Mouse (Mus musculus) 3134 (cell line): ENCODE results near the gene Pwwp2b.

Experiments
- DNase-seq: peaks from one replicate; pipeline ENCODE4 v3.0.0-alpha.2; 2011; ENCODE audit warnings: low spot score; ENCODE audit not compliant: insufficient read length; ENCODE audit errors: extremely low read depth

Gene Pwwp2b

DNA sequence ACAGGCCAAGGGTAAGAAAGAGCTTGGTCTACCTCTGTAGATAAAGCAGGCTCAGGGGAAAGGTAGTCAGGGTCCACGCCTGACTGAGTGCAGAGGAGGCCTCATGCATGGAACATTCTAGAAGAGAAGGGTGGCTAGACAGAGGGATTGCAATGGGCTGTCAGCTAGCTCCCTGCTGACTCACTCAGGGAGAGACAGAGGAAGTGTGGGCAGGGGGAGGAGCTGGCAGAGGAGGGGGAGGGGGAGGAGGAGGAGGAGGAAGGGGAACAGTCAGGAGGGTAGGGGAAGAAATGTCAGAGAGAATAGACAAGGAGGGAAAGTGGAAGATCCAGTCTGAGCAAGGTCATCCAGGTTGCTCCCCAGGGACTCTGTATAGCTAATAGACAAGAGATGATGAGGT is 47.4 kb downstream of the Pwwp2b start:
- DNase-seq = no peak

GRCm38 (mm10) chr7:139296552-139297100 is 48.3 kb downstream of the Pwwp2b start:
- DNase-seq = no peak

- DNase-seq = peak; percentile 64
Observed at GRCm38 (mm10) chr7:139298446-139298845, 50.2 kb downstream of the Pwwp2b start.

DNA sequence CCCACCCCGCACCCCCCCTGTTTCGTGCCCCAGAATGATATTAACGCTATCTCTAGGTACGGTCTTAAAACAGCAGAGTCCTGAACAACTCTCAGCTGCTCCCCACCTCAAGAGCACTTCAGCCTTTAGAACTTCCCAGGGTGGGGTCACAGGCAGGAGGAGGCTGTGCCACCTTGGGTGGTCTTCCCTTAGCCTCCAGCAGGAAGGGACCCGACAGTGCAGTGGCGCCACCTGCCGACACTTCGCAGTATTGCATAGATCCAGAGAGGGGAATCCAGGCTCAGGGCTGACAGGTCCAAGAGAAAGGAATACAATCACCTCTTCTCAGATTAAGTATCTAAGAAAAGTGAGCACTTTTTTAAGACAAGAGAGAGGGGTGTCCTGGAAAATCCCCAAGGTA is 51.1 kb downstream of the Pwwp2b start:
- DNase-seq = peak; percentile 40

DNA sequence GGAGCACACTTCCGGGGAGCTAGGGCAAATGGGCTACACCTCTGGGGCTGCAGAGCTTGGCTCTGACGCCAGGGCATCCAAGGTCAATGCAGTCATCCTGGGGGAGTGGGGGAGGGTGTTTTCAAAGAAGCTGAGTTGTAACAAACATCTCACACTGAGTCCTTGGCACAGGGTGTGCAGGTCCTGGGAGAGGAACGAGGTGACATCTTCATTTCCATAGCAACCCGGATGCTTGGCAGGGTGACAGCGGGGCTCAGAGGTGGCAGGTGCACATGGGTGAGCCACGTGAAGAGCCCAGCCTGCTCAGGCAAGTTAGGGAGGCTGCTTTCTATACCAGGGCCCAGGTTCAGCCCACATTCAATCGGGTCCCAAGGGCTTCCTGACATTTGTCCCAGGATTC is 52.1 kb downstream of the Pwwp2b start:
- DNase-seq = no peak

GRCm38 (mm10) chr7:139301505-139301904 is 53.2 kb downstream of the Pwwp2b start:
- DNase-seq = no peak

- DNase-seq = no peak
Observed at GRCm38 (mm10) chr7:139302314-139302713, 54.0 kb downstream of the Pwwp2b start.

DNA sequence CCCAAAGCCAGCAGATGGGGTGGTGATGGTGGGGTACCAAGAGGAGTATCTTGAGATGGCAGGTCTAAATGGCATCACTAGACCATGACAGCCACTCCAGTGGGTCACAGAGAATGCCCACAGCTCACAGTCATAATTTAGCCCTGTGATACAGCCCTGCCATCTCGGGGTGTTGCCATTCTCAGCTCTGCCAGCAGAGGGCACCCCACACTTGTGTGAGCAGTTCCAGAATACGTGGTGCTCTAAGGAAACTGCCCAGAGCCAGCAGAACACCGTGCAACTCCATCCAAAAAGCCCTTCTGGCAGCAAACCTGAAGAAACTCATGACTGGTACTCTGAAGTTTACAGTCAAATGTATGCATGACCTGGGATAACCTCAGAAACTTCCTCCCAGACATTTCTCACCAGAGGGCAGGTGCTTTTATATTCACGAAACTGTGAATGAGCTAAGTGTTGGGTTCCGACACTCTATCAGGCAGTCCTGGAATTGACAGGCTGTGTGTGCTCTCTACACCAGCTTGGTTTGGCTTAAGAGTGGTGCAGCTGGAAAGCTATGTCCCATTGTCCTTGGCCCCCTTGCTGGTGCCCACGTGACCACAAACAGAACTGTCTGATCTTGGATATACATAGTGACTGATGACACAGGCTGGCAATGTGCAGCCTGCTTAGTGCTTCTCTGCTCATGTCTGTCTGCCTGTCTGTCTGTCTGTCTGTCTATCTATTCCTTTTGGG is 55.2 kb downstream of the Pwwp2b start:
- DNase-seq = peak; percentile 47

DNA sequence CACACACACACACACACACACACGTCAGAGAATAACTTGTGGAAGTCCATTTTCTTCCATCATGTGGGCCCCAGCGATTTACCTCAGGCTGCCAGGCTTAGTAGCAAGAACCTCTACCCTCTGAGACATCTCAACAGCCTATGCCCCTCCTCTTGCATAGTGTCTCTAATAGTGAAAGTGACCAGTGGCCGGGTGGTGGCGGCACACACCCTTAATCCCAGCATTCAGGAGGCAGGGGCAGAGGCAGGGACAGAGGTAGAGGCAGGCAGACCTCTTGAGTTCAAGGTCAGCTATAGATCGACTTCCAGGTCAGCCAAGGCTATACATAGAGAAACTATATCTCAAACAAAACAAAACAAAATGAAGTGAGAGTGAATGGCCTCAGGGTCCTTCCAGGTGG is 56.0 kb downstream of the Pwwp2b start:
- no peak for DNase-seq

DNA sequence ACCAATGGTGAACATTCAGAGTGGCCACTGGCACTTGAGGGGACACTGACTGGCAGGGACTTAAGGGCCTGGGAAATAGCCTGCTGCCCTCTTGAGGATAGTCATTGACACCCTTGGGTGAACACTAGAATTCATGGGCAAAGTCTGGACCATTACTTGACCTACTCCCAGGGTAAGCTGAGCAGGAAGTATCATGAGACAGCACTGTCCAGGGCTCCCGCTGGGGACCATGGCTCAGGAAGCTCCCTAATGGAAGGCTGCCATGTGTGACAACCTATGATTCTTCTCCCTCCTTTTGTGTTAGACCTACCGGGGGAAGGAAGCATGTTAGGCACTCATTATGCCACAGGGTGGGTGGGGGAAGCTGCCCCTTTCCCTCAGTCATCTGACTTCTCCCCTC is 58.8 kb downstream of the Pwwp2b start:
- DNase-seq = no peak

DNA sequence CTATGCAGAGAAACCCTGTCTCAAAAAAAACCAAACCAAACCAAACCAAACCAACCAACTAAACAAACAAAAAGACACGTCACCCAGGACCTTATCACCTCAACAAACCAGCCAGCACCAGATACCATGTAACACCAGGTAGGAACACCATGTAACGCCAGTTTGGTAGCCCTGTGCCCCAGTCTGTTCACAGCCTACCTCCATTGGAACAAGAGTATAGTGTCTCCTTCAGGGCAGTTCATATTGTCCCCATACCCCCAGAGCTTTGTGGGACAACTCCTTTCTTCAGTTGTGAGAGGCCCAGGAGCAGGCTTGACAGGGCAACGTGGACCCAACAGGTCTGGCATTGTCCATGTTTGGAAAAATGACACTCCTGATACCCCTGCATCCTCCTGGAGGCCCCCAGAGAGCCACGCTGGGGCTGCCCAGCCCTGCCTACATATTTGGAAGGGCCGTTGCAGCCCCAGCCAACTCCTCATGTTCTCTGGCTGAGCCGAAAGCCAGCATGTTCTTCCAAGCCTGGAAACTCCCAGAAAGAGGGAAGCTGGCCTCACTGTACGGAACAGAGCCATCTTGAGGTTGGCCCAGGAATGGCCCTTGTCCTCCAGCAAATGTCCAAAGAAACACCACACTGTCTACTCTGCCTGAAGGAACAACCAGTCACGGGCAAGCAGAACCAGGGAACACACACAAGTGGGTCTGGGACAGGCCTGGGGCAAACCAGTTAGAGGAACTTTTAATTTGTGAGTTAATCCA is 60.0 kb downstream of the Pwwp2b start:
- peak; percentile 26 for DNase-seq

DNA sequence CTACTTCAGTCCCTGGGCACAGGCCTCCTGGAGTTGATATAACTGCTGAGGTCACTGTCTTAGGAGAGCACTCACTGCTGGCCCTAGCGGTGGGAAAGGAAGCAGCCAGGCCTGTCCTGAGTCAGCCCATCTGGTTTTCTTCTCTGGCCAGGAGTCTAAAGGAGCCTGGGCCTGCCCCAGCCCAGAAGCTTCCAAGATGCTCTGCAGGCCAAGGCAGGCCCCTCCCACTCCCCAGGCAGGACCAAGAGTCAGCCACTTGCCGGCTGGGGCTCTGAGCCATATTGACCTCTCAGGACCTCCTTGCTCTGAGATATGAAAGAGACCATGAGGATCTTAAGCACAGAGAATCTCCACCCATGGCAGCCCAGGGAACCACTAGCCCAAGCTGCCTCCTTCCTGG is 60.8 kb downstream of the Pwwp2b start:
- peak; percentile 76 for DNase-seq

GRCm38 (mm10) chr7:139310487-139310951 is 62.2 kb downstream of the Pwwp2b start:
- no peak for DNase-seq

DNA sequence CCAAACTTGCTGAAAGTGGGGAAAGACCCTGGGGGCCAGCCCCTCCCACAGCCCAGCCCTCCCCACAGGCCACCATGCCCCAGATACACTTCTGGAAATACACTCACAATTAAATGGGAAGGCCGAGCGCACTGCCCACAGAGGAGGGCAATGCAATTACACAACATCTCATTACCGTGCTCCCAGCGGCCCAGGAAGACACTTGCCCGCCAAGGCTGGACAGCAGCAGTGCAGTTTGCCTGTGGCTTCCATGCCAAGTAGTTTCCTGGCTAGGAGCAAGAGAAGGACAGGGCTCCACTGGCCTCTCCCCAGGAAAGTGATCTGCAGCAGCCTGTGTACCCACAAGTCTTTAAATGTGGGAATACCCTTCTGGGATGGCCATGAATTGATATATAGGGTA is 64.4 kb downstream of the Pwwp2b start:
- DNase-seq = no peak

- DNase-seq = no peak
Observed at GRCm38 (mm10) chr7:139313413-139313812, 65.1 kb downstream of the Pwwp2b start.

DNA sequence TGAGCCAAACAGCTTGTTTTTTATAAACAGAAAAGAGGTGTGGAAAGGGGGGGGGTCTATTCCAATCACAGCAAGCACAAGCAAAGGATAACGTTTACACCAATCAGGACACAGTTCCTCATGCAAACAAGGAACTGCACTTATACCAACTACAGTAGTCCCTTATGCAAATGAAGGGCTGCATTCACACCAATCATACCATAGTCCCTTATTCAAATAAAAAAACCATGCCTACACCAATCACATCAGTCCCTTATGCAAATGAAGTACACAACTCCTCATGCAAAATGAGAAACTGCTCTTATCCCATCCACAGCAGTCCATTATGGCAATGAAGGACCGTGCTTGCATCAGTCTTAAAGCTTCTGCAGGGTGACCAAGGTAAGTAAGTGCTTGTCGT is 66.4 kb downstream of the Pwwp2b start:
- DNase-seq = no peak

DNA sequence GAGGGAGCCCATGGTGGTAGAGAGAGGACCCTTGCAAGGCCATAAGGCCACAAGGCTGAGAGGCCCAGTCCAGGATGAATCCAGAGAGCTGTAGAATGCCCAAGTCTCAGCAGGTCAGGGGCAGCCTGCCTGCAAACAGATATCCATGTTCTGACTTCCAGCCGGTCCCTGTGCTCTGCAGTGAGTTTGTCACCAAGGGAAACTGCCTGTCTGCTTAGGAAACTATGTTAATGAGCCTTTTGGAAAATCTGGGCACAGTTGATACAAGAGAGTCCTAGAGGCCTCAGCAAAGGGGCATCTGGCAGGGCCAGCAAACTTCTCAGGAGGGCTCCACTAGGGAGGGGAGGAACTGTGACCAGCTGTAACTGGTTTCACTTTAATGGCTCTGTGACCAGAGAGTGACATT is 70.7 kb downstream of the Pwwp2b start:
- DNase-seq = no peak
